Mouse (Mus musculus) adrenal gland, postnatal 14 days (tissue): ENCODE results near the gene Bmper. TPM values are rescaled to one million over a fixed set of nuclear protein-coding genes. Genes with fewer than 3 reads are reported as not detected.

Experiments
- DNase-seq: peaks from one replicate; pipeline ENCODE4 v3.0.0; 2021; ENCODE audit warnings: mixed read lengths
- total RNA-seq: library from RNA; stranded (reverse); gene quantifications from 2 replicates; pipeline ENCODE4 v1.2.3, GENCODE M21; 2021

Bmper gene
- total RNA-seq, 1 experiment from 2014 or later = 4.2 TPM

- no peak for DNase-seq
These were observed 152.0 kb downstream of the Bmper start for GRCm38 (mm10) chr9:23374789-23375460.

- no peak for DNase-seq
These were observed 155.2 kb downstream of the Bmper start for GRCm38 (mm10) chr9:23377831-23378730.

- DNase-seq = peak; percentile 15
These were observed 155.9 kb downstream of the Bmper start for GRCm38 (mm10) chr9:23378731-23379170.

- DNase-seq = no peak
These were observed 157.4 kb downstream of the Bmper start for GRCm38 (mm10) chr9:23380171-23380835.

GRCm38 (mm10) chr9:23383291-23383690 lies 160.4 kb downstream of the Bmper start:
- no peak for DNase-seq

GRCm38 (mm10) chr9:23383837-23384236 lies 161.0 kb downstream of the Bmper start:
- DNase-seq = no peak

GRCm38 (mm10) chr9:23384880-23385279 lies 162.0 kb downstream of the Bmper start:
- DNase-seq = no peak

- no peak for DNase-seq
These were observed 163.3 kb downstream of the Bmper start for GRCm38 (mm10) chr9:23386201-23386600.

- DNase-seq = no peak
These were observed 167.2 kb downstream of the Bmper start for GRCm38 (mm10) chr9:23390118-23390517.

GRCm38 (mm10) chr9:23394652-23395317 lies 171.9 kb downstream of the Bmper start:
- DNase-seq = peak; percentile 11

GRCm38 (mm10) chr9:23396186-23396585 lies 173.3 kb downstream of the Bmper start:
- DNase-seq = peak; percentile 27

GRCm38 (mm10) chr9:23397876-23398275 lies 175.0 kb downstream of the Bmper start:
- DNase-seq = no peak

- no peak for DNase-seq
These were observed 176.9 kb downstream of the Bmper start for GRCm38 (mm10) chr9:23399638-23400284.

GRCm38 (mm10) chr9:23407416-23407815 lies 184.5 kb downstream of the Bmper start:
- DNase-seq = no peak

GRCm38 (mm10) chr9:23407935-23408781 lies 185.3 kb downstream of the Bmper start:
- DNase-seq = no peak

- no peak for DNase-seq
These were observed 187.7 kb downstream of the Bmper start for GRCm38 (mm10) chr9:23410567-23410966.

GRCm38 (mm10) chr9:23412956-23413355 lies 190.1 kb downstream of the Bmper start:
- DNase-seq = peak; percentile 35

- no peak for DNase-seq
These were observed 196.2 kb downstream of the Bmper start for GRCm38 (mm10) chr9:23419107-23419506.

- peak; percentile 27 for DNase-seq
These were observed 200.9 kb downstream of the Bmper start for GRCm38 (mm10) chr9:23423748-23424147.

- DNase-seq = no peak
These were observed 209.8 kb downstream of the Bmper start for GRCm38 (mm10) chr9:23432631-23433030.

- DNase-seq = no peak
These were observed 210.4 kb downstream of the Bmper start for GRCm38 (mm10) chr9:23433238-23433637.
